Mouse (Mus musculus) adrenal gland, postnatal 25 days (tissue): ENCODE measurements at regions not wholly inside any gene's neighbourhood (a gene's known extent, or its start where the extent isn't known, plus 50 kb on each side); places are given as distances from the start of the nearest gene placed in this dataset.

Experiments
- DNase-seq: peaks from one replicate; pipeline ENCODE4 v3.0.0; 2021; ENCODE audit warnings: mixed read lengths

GRCm38 (mm10) chr17:87501098-87501497 is 54.4 kb upstream of the Calm2 start:
- DNase-seq = no peak

- no peak for DNase-seq
These were observed 55.1 kb upstream of the Calm2 start for GRCm38 (mm10) chr17:87501687-87502387.

GRCm38 (mm10) chr17:87502388-87503369 is 55.9 kb upstream of the Calm2 start:
- DNase-seq = no peak

- DNase-seq = no peak
These were observed 56.8 kb upstream of the Calm2 start for GRCm38 (mm10) chr17:87503491-87503890.

- DNase-seq = no peak
These were observed 58.4 kb upstream of the Calm2 start for GRCm38 (mm10) chr17:87504960-87505681.

- no peak for DNase-seq
These were observed 61.1 kb upstream of the Calm2 start for GRCm38 (mm10) chr17:87507848-87508247.

GRCm38 (mm10) chr17:87508582-87509253 is 62.0 kb upstream of the Calm2 start:
- DNase-seq = no peak

GRCm38 (mm10) chr17:87512000-87512611 is 65.4 kb upstream of the Calm2 start:
- no peak for DNase-seq

- no peak for DNase-seq
These were observed 67.1 kb upstream of the Calm2 start for GRCm38 (mm10) chr17:87513822-87514221.

- DNase-seq = no peak
These were observed 67.8 kb upstream of the Calm2 start for GRCm38 (mm10) chr17:87514366-87515126.

- no peak for DNase-seq
These were observed 70.5 kb upstream of the Calm2 start for GRCm38 (mm10) chr17:87517258-87517657.

GRCm38 (mm10) chr17:87519454-87519853 is 72.7 kb upstream of the Calm2 start:
- DNase-seq = peak; percentile 46

GRCm38 (mm10) chr17:87520841-87521240 is 74.1 kb upstream of the Calm2 start:
- DNase-seq = no peak

- no peak for DNase-seq
These were observed 75.0 kb upstream of the Calm2 start for GRCm38 (mm10) chr17:87521622-87522151.

GRCm38 (mm10) chr17:87522500-87523091 is 75.9 kb upstream of the Calm2 start:
- DNase-seq = no peak

GRCm38 (mm10) chr17:87523643-87524042 is 76.9 kb upstream of the Calm2 start:
- no peak for DNase-seq

GRCm38 (mm10) chr17:87527174-87527573 is 80.4 kb upstream of the Calm2 start:
- no peak for DNase-seq

- DNase-seq = peak; percentile 93
These were observed 83.6 kb upstream of the Calm2 start for GRCm38 (mm10) chr17:87530162-87530817.

- no peak for DNase-seq
These were observed 84.2 kb upstream of the Calm2 start for GRCm38 (mm10) chr17:87530818-87531410.
